Mouse (Mus musculus) layer of hippocampus, adult 9-11 months (tissue): ENCODE results near the gene Tbc1d2b.

Source experiments
- DNase-seq: peaks from one replicate; pipeline ENCODE4 v3.0.0; 2022

The Tbc1d2b gene

GRCm38 (mm10) chr9:90200501-90200900, 70.1 kb downstream of the Tbc1d2b start:
- DNase-seq: no peak

GRCm38 (mm10) chr9:90199611-90200010, 71.0 kb downstream of the Tbc1d2b start:
- no peak for DNase-seq

- DNase-seq: no peak
These were observed 71.8 kb downstream of the Tbc1d2b start for GRCm38 (mm10) chr9:90198531-90199449.

GRCm38 (mm10) chr9:90197866-90198383, 72.7 kb downstream of the Tbc1d2b start:
- DNase-seq: no peak

- no peak for DNase-seq
These were observed 73.4 kb downstream of the Tbc1d2b start for GRCm38 (mm10) chr9:90197116-90197665.

GRCm38 (mm10) chr9:90196262-90196661, 74.3 kb downstream of the Tbc1d2b start:
- DNase-seq: no peak

- DNase-seq: no peak
These were observed 75.6 kb downstream of the Tbc1d2b start for GRCm38 (mm10) chr9:90195000-90195399.

- no peak for DNase-seq
These were observed 81.2 kb downstream of the Tbc1d2b start for GRCm38 (mm10) chr9:90189391-90189790.

GRCm38 (mm10) chr9:90188893-90189292, 81.7 kb downstream of the Tbc1d2b start:
- no peak for DNase-seq

- DNase-seq: no peak
These were observed 85.2 kb downstream of the Tbc1d2b start for GRCm38 (mm10) chr9:90185356-90185910.

GRCm38 (mm10) chr9:90184116-90184515, 86.5 kb downstream of the Tbc1d2b start:
- DNase-seq: no peak

- DNase-seq: no peak
These were observed 87.1 kb downstream of the Tbc1d2b start for GRCm38 (mm10) chr9:90183550-90183949.

- DNase-seq: no peak
These were observed 87.8 kb downstream of the Tbc1d2b start for GRCm38 (mm10) chr9:90182636-90183421.

GRCm38 (mm10) chr9:90181656-90182388, 88.8 kb downstream of the Tbc1d2b start:
- no peak for DNase-seq

GRCm38 (mm10) chr9:90179409-90179808, 91.2 kb downstream of the Tbc1d2b start:
- DNase-seq: no peak

- DNase-seq: no peak
These were observed 97.3 kb downstream of the Tbc1d2b start for GRCm38 (mm10) chr9:90173330-90173729.

GRCm38 (mm10) chr9:90172528-90173321, 97.9 kb downstream of the Tbc1d2b start:
- DNase-seq: no peak

- no peak for DNase-seq
These were observed 99.2 kb downstream of the Tbc1d2b start for GRCm38 (mm10) chr9:90171421-90171820.

- no peak for DNase-seq
These were observed 100.6 kb downstream of the Tbc1d2b start for GRCm38 (mm10) chr9:90169965-90170364.

- no peak for DNase-seq
These were observed 104.0 kb downstream of the Tbc1d2b start for GRCm38 (mm10) chr9:90166615-90167014.

- DNase-seq: no peak
These were observed 105.0 kb downstream of the Tbc1d2b start for GRCm38 (mm10) chr9:90165590-90165989.
